Mouse (Mus musculus): ENCODE measurements around the gene Dip2b.

Dip2b gene

DNA sequence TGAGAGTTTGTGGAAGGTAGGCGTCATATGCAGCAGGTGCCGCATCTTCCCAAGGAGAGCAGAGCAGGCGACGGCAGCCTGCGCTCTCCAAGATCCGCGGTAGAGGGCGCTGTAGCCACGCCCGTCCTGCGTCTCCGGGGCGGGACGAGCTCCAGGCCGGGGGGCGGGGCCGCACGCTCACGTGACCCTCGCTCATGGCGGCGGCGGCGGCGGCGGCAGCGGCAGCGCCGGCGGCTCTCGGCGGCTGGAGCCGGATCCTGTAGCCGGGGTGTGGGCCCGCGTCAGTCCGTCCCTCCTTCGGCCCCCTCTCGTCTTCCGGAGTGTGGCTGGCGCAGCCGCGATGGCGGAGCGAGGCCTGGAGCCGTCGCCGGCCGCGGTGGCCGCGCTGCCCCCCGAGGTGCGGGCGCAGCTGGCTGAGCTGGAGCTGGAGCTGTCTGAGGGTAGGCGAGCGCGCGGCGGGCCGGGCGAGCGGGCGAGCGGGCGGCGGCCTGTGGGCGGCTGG lies at the start of gene Dip2b:
Gene Dip2b, plus strand, starts transcription at position 195 of the 502 bp plus-strand sequence.
- peak; percentile 94 to 99 for DNase-seq (ENCODE audit: low spot score in 2 of 2)

DNA sequence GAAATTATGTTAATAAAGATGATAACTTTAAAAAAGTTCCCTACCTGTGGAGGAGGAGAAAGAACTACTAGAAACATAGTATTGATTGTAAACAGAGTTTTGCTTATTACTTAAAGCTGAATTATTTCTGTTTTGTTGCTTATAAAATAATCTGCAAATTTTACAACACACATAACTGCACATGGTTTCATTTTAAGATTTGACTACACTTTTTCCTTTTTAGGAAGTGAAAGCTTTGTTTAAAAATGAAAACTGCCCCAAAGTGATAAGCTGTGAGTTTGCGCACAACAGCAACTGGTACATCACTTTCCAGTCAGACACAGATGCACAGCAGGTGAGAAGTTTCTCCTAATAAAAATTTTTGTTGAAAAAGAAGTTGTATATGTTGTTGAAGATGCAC lies 45.4 kb upstream of the Dip2b start:
- no peak for DNase-seq (ENCODE audit: low spot score in 2 of 2)

DNA sequence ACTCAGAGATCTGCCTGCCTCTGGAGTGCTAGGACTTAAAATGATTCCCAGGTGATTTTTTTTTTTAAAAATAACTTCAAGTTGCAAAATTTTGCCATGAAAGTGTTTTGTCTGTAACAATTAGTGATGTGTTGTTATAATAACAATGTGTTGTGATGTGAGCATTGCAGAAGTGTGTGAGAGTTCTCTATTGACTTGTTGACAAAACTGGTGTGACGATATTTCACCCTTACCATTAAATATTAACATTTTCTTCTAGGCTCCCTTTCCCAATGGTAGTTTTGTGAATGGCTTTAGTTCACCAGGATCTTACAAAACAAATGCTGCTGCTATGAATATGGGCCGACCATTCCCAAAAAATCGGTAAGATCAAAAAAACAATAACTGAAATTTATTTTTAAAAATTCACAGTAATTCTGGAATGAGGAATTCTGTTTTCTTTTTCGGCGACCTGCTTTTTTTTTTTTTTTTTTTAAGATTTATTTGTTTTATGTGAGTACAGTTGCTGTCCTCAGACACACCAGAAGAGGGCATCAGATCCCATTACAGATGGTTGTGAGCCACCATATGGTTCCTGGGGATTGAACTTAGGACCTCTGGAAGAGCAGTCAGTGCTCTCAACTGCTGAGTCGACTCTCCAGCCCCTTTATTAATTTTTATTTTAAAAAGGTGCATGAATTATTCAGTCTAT lies 41.2 kb upstream of the Dip2b start:
- DNase-seq (ENCODE audit: low spot score in 2 of 2): no peak

DNA sequence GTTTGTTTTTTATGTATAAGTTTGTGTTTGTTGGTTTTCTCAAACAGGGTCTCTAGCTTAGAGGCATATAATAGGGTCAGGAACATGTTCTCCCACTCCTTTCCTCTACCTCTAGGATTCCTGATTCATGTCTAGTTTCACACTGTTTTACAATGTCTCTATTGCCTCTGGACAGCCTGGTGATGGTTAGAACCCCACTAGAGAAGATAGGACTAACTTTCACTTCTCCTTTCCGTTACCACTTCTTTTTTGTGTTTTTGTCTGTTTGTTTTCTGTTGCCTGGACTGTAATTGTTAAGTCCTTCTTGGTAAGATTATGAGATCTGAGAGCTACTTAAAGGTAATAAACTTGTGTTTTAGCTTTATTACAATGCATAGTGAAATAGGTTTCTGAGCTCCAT lies 39.1 kb upstream of the Dip2b start:
- DNase-seq (ENCODE audit: low spot score in 2 of 2): no peak

DNA sequence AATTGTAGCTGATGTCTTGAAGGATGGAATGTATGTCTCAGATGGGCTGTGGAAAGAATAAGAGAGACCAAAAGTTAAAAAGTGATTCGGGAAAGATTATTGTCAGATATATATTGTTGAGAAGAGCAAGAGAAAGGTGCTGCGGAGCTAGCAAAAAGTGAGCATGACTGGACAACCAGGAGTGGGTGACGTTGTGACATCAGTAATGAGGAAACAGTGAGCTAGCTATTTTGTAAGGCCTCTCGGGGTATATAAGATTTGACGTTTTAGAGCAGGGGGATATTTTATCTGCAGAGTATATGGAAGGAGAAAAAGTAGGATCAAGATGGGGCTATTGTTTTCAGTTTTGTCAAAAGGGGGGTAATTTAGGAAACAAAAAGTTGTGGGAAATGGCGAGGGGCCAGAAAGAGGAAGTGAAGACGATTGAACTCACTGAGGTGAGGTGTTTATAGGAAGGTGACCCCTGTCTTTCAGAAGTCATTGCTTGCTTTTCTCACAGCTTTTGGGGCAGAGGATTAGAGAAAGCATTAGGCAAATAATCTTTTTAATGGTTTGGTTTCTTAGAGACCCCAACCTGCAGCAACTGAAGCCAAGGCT lies 33.7 kb upstream of the Dip2b start:
- no peak for DNase-seq (ENCODE audit: low spot score in 2 of 2)

DNA sequence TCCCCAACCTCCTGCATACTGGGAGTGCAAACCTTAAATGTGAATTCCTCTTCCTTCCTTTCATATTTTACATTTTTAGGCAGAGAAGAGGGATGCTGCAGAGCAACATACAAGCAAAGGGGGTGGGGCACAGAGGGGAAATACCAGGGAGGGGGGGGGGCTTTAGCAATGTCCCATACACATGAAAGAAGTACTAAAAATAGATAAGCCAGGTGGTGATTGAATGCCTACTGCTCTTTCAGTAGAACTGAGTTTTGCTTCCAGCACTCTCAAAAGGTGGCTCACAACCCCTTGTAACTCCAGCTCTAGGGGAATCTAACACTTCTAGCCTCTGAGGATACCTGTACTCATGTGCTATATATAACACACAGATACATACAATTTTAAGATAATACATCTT lies 32.3 kb upstream of the Dip2b start:
- no peak for DNase-seq (ENCODE audit: low spot score in 2 of 2)

DNA sequence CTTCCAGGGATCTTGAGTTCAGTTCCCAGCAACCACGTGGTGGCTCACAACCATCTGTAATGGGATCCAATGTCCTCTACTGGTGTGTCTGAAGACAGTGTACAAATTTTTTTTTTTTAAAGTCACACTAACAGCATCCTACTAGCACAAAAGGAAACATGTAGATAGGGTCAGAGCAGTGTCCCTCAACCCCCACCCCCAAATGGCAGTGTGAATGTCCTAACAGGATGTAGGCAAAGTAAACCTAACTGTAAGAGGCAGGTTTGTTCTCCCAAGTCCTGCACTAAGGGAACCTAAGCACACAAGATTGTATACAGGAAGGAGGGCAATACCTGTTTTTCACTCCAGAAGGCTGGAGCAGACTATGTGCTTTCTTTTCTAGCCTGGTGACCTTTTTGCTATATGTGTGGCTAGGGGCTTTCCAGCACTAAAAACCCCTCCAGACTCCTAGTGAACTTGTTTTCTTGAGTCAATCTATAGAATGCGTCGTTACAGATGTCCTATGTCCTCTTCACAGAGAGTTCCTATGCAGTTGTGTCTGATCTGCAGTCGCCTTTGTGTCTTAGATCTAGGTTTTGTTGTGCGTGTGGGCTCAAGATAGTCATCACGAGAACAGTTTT lies 20.1 kb upstream of the Dip2b start:
- DNase-seq (ENCODE audit: low spot score in 2 of 2): no peak

DNA sequence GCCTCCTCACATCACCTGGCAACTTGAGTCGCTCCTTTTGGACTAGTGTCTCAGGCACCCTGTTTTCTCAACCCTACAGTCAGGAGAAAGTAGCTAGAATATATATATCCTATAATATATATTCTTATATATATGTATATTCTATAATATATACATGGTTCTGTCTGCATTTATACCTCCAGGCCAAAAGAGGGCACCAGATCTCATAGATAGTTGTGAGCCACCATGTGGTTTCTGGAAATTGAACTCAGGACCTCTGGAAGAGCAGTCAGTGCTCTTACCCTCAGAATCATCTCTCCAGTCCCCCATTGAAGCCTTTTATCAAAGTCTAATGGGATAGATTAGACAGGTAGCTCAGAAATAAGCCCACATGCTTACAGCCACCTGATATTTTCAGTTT lies 17.3 kb upstream of the Dip2b start:
- DNase-seq (ENCODE audit: low spot score in 2 of 2): no peak

DNA sequence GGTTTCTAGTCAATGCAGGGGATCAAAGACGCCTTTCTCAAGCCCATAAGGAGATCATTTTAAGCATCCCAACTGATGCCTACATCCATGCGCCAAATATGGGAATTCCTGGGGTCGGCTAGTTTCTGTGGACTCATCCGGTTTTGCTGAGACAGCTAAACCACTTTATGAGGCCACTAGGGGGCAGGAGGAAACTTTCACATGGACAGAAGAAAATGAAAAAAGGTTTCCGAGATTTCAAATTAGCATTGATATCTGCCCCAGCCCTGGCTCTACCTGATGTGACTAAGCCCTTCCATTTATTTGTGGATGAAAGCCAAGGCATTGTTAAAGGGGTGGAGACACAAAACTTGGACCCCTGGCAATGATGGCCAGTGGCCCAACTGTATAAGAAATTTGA lies 15.5 kb upstream of the Dip2b start:
- no peak for DNase-seq (ENCODE audit: low spot score in 2 of 2)

DNA sequence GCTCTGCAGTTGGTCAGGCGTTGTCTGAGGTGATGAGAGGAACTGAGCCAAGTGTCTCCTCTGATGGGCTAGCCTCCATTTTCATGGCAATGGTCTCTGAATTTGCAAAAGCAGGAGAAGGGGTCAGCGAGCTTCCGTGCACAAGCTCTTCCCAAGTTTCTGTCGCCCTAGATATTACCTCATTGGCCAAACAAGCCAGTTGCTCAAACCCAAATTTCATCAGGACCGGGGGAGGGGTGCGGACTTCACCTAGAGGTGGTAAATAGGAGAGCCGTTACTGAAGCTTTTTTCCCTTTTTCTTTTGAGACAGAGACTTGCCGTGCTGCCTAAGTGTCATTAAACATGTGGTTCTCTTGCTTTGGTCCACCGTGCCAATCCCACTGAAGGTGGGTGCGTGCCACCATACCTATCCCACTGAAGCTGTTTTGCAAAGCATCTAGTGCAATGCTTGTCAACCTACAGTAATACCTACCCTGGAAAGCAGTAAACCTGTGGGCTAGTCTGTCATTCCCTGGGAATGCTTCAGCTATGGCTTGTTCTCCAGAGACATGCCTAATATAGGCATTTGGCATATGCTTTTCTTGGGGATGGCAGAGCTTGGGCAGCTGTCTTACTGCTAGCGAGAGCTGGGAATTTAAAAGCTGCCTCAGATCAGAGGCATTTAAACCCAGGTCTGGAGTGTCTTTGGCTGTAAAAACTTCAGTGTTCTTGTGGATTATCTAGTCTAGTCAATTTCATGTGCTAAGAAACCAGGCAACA lies 13.2 kb upstream of the Dip2b start:
- DNase-seq (ENCODE audit: low spot score in 2 of 2): no peak

DNA sequence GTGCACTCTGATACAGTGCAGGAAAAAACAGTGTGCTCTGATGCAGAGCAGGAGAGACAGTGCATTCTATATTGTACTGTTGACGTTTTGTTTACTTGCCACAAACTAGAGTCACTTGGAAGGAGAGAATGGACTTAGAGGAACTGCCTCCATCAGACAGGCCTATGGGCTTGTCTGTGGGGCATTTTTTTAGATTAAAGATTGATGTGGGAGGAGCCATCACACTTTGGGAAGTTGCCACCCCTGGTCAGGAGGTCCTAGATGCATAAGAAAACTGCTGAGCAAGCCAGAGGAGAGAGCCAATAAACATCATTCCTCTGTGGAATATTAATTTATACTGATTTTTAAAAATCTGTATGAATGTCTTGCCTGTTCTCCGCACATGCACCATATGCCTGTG lies 10.3 kb upstream of the Dip2b start:
- no peak for DNase-seq (ENCODE audit: low spot score in 2 of 2)

DNA sequence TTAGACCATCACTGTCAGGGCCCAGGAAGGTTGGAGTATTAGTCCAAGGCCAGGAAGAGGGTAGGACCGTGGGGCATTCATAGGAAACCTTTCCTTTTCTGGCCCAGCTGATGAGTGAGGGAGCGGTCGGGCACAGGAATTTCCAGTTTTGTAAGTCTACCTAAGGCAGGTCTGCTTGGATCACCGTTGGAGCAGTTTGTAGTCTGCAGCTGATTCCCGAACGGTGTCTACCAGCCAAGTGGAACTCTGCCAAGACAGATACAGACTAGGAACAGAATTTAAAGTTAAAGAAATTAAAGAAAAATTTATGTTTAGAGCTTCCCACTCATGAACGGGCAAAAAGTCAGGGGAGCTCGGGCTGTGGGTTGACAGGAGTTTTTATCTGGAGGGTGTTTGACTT lies 9.0 kb upstream of the Dip2b start:
- DNase-seq (ENCODE audit: low spot score in 2 of 2): no peak

DNA sequence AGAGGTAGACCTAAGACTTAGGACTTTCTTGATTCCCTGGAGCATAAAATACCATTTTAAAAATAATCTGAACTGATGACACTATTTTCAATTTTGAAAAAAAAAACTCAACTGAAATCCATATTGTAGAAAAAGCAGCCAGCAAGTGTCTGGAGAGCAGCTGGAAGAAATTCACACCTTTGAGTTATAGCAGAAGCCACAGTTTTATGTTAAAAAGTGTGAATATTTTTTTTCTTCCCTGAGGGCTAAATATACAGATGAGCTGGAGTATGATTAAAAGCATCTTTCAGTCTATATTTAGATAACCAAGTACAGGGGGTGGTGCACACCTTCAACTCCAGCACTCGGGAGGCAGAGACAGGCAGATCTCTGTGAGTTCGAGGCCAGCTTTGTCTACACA lies 8.6 kb upstream of the Dip2b start:
- no peak for DNase-seq (ENCODE audit: low spot score in 2 of 2)

DNA sequence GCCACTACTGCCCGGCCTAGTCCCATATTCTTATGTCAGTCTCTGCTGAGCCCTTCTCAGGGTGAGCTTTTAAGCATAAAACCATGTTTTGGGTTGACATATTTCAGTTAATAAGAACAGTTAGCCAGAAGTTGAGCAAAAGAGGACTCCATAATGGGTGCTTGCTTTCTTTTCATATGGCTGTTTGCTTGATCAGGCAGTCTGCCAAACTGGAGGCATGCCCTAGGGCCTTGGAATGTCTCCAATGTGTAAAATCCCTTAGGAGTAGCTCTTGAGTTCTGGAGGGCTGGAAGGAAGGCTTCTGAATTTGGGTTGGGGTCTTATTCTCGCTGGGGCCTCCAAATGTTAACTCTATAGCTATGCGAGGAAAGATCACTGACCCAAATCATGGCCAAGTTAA lies 5.9 kb upstream of the Dip2b start:
- no peak for DNase-seq (ENCODE audit: low spot score in 2 of 2)

DNA sequence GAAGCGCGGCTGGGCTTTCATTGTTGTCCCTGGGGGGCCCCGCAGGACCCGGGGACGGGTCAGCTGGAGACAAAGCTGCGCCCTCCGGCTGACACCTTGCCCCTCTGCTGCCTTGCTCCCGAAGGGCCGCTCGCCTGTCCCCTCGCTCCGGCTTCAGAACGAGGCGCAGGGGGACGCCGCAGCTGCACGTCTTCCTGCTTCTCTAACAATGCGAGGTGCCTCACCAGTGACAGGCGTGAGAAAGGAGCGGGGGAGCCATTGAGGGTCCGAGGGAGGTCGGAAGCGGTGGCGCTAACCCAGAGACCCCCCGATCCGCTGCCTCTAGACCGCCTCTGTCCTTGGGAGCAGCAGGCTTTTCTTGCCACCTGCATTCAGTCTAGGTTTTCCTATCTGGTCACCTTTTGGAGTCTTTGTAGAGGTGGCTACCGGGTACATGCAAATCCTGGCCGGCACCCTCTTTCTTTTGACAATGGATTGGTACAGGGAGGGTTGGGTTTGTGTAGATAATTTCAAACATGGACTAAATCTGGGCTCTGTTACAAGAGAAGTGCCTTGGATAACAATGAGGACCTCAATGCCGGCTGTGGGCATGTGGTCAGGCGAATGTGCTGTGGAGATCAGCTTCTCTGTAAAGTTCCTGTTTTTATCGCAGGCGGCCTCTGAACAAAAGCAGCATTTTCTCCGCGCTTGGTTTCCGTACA lies 687 bp downstream of the Dip2b start:
- DNase-seq (ENCODE audit: low spot score in 2 of 2): peak; percentile 25 to 38

DNA sequence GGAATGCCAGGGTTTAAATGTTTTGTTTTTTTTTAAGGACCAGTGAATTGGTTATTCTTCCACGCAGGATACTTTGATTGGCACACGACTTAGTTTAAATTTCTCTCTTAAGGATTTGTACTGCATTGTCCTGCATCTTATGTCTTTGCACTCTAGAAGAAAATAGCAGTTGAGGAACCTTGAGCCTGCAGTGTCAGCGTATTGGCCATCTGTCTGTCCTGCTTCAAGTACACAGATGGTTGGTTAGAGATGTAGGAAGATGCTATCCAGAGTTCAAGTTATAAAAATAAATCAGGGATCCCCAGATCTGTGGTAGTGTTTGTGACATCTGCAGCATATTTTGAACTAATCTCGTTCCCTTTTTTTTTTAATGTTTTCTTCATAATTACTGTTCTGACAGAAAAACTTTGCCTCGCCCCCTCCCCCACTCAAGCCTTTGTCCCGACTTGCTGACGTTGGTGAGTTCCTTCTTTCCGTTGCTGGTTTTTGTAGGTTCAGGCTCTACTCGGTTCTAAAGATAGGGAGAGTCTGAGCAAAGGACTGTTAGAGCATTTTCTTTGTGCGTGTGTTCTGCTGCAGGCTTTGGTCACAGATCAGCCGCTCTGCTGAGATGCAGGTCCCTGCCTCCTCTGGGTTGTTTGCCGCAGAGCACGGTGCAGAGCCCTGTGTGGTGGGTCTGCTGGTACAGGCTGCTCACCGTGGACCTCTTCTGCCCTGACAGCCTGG lies 2.2 kb downstream of the Dip2b start:
- DNase-seq (ENCODE audit: low spot score in 2 of 2): no peak

DNA sequence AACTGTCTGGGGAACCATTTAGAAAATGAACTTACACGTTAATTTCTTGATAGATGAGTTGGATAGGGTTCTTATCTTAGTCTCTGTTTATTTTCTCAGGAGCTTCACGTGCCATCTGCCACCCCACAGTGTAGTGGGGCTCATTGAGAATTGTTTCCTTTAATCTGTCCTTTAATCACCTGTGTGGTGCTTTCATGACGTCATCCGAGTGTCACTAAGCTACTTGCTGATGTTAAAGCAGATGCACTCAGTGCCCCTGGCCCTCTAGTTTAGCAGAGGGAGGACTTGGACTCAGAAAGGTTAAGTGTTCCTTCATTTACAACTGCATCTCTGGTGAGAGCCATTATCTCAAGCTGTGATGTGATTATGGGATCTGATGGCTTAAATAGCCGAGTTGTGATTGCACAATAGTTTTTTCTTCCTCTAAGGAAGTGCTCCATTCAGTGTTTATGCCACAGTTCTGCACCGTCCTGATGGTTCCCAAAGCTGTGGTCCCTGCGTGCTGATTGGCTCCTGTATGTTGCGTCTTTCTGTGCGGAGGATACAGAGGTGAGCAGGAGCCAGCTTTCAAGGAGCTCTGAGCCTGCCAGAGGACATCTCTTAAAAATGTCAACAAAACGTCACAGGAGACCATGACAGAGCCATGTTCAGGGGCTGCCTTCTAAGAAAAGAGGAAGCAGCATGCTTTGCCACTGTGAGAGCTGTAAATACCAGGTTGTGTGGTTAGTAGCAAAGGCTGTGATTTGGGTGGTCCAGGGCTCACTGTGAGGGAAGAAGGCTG lies 3.0 kb downstream of the Dip2b start:
- DNase-seq (ENCODE audit: low spot score in 2 of 2): no peak

DNA sequence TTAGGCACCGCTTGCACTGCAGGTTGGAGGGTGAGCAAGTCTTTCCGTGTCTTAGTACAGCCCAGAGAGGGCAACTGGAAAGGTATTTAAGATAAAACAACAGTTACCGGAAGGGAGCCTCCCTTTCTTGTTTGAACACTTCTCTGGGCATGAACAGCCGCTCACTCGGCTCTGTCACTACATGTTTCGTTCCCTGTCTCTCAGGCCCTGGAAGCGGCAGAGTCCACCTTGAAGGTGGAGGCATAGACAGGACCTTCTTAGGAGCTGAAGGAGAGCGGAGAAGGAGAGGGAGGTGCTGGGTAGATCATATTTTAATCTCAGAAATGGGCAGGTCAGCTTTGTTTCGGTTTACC lies 3.6 kb downstream of the Dip2b start:
- no peak for DNase-seq (ENCODE audit: low spot score in 2 of 2)

DNA sequence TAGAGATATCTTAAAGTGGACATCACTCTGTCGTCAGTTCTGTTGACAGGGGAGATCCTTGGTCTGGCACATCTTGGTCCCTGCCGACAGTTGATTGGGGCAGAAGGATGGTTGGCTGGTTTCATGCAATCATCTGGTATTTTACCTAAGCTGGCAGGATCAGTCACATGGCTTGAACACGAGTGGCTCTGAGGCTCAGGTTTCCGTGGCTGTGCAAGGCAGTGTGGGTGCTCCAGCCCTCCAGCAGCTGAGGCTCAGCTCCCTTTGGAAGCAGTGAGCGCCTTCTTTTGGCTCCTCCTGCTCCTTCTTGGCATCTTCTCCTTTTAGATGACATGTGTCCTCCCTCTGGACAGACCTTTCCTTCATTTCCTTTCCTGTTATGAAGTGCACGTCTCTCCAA lies 7.1 kb downstream of the Dip2b start:
- DNase-seq (ENCODE audit: low spot score in 2 of 2): no peak

DNA sequence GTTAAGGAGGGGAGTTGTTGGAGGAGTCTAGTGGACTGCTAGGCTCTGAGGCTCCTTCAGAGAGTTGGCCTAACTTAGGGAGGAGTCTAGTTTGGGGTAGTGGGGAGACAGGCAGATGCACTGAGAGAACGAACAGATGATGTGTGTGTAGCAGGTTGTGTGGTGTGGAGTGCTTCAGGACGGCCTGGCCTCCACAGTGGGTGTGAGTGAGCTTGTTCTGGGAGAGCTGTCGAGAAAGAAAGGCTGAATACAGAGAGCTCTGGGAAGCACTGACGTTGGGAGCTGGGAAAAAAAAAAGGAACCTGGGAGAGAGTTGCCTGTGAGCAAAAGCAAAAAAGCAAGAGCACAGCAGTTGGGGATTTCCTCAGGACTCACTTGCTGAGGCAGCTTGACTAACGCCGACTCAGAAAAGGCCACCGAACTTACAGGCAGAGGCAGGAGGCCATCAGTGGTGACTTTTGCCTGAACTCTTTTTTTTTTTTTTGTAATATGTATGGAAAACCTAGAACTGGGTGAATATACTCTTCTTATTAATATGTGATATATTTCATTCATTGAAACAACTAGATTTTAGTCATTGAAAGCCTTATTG lies 11.1 kb downstream of the Dip2b start:
- no peak for DNase-seq (ENCODE audit: low spot score in 2 of 2)
